Mouse (Mus musculus): ENCODE measurements at regions not wholly inside any gene's neighbourhood (a gene's known extent, or its start where the extent isn't known, plus 50 kb on each side); places are given as distances from the start of the nearest gene placed in this dataset.

DNA sequence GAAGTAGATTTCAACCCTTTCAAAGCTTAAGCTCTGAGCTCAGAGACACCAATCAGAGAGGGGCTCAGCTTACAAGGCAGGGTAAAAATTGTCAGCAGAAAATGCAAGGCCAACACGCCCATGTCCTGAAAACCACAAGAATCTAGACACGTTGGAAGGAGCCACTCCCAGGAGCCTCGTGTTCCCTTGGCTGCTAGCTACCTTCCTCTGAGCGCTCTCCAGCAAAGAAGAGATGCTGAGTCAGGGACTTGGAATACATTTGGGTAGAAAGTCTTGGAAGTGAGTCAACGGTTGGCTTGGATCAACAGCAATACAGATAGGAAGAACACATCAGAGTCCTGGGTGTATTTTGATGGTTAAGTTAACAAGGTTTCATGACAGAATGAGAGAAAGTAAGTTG, 255.5 kb downstream of the Wdr11 start:
- Histone ChIP-seq H3K36me3 (ENCODE audit: control insufficient read depth, insufficient read depth, low read length, poor library complexity, severe bottlenecking) (no peaks in the 10 kb centered on the region), H3K9me3 (ENCODE audit: control insufficient read depth, insufficient read depth, low read depth, low read length) (no peaks in the 10 kb centered on the region), H3K27ac (ENCODE audit: insufficient read depth, low read depth, low read length, poor library complexity, severe bottlenecking) (no peak overlapping the region), H3K9ac (ENCODE audit: insufficient read depth, low read depth, low read length, poor library complexity, severe bottlenecking) (no peak overlapping the region), H3K4me1 (ENCODE audit: control insufficient read depth in 2 of 2, insufficient read depth in 2 of 2, low read length in 2 of 2, poor library complexity in 1 of 2) (no peaks in the 10 kb centered on the region), H3K4me3 (ENCODE audit: insufficient read depth in 1 of 2, low read depth in 1 of 2, low read length in 2 of 2, poor library complexity in 1 of 2, severe bottlenecking in 1 of 2) (no peak overlapping the region)
- TF ChIP-seq HCFC1 (IDR thresholded peaks at IDR 0.05; ENCODE audit: borderline replicate concordance, insufficient read depth, low read length) (no peak), CHD2 (IDR thresholded peaks at IDR 0.05; ENCODE audit: low read depth, low read length) (no peak), MAFK (IDR thresholded peaks at IDR 0.05; ENCODE audit: insufficient read depth, low read depth, low read length) (peak; percentile 68), ZC3H11A (IDR thresholded peaks at IDR 0.05; ENCODE audit: borderline replicate concordance, low read depth, low read length) (no peak), ZNF384 (IDR thresholded peaks at IDR 0.05; ENCODE audit: low read depth, low read length) (no peak)
- in situ Hi-C loops (cut with MboI; ENCODE audit: low sequenced_read_pairs in 2 of 2, unreplicated experiment in 2 of 2), result no loop called here
- DNase-seq (ENCODE audit: low read depth, low spot score), result no peak

DNA sequence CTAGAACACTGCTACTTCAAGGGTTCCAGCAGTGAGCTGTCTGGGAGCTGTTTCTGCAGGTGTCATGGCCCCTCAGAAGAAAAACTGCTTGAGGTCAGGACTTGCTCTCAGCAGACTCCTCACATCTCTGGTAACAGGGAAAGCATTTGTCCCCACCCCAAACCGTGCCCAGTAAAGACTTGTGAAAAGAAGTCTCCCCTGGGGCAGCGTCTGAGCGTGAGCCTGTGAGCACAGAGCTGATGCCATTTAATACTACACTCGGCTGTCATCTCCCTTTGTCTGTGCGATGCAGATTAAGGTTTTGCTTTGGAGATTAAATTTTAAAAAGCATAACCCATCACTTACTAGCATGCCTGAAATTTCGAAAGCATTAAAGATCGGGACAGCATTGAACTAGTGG, 261.9 kb downstream of the Wdr11 start:
- DNase-seq (ENCODE audit: low read depth, low spot score), result no peak
- Histone ChIP-seq H3K9me3 (ENCODE audit: control insufficient read depth, insufficient read depth, low read depth, low read length) (no peaks in the 10 kb centered on the region), H3K4me1 (ENCODE audit: control insufficient read depth in 2 of 2, insufficient read depth in 2 of 2, low read length in 2 of 2, poor library complexity in 1 of 2) (peaks cover 0 to 2% of the 10 kb centered on the region in 2 experiments; a peak in 1 of 4 replicates), H3K36me3 (ENCODE audit: control insufficient read depth, insufficient read depth, low read length, poor library complexity, severe bottlenecking) (no peaks in the 10 kb centered on the region), H3K9ac (ENCODE audit: insufficient read depth, low read depth, low read length, poor library complexity, severe bottlenecking) (no peak overlapping the region), H3K4me3 (ENCODE audit: insufficient read depth in 1 of 2, low read depth in 1 of 2, low read length in 2 of 2, poor library complexity in 1 of 2, severe bottlenecking in 1 of 2) (no peak overlapping the region), H3K27ac (ENCODE audit: insufficient read depth, low read depth, low read length, poor library complexity, severe bottlenecking) (no peak overlapping the region)
- TF ChIP-seq ZNF384 (IDR thresholded peaks at IDR 0.05; ENCODE audit: low read depth, low read length), result no peak
- TF ChIP-seq CHD2 (IDR thresholded peaks at IDR 0.05; ENCODE audit: low read depth, low read length), result no peak
- TF ChIP-seq ZC3H11A (IDR thresholded peaks at IDR 0.05; ENCODE audit: borderline replicate concordance, low read depth, low read length), result no peak
- TF ChIP-seq HCFC1 (IDR thresholded peaks at IDR 0.05; ENCODE audit: borderline replicate concordance, insufficient read depth, low read length), result no peak
- no peak for TF ChIP-seq MAFK (IDR thresholded peaks at IDR 0.05; ENCODE audit: insufficient read depth, low read depth, low read length)
- in situ Hi-C loops (cut with MboI; ENCODE audit: low sequenced_read_pairs in 2 of 2, unreplicated experiment in 2 of 2), result no loop called here

DNA sequence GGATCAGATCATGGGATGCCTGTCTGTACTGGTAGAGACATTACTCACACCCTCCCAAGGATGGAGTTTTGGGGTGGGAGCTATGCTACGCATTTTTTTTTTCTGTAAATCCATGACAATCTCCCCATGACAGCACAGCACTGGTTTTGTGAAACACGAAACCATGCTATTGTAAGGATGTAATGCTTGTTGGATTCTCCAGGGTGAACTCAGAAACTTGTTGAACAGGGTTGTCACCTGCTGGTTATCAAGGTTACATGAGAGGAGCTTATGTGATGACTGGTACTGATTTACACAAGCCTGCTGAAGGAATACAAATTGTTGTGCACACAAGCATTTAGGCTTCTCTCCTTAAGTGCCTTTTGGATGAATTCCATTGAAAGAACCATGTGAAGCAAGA, 263.3 kb downstream of the Wdr11 start:
- DNase-seq (ENCODE audit: low read depth, low spot score), result no peak
- no peaks in the 10 kb centered on the region for H3K9me3 ChIP-seq (ENCODE audit: control insufficient read depth, insufficient read depth, low read depth, low read length)
- no peaks in the 10 kb centered on the region for H3K36me3 ChIP-seq (ENCODE audit: control insufficient read depth, insufficient read depth, low read length, poor library complexity, severe bottlenecking)
- no peak overlapping the region for H3K4me3 ChIP-seq (ENCODE audit: insufficient read depth in 1 of 2, low read depth in 1 of 2, low read length in 2 of 2, poor library complexity in 1 of 2, severe bottlenecking in 1 of 2)
- H3K27ac ChIP-seq (ENCODE audit: insufficient read depth, low read depth, low read length, poor library complexity, severe bottlenecking), result no peak overlapping the region
- TF ChIP-seq MAFK (IDR thresholded peaks at IDR 0.05; ENCODE audit: insufficient read depth, low read depth, low read length) (no peak), CHD2 (IDR thresholded peaks at IDR 0.05; ENCODE audit: low read depth, low read length) (no peak), ZC3H11A (IDR thresholded peaks at IDR 0.05; ENCODE audit: borderline replicate concordance, low read depth, low read length) (no peak), ZNF384 (IDR thresholded peaks at IDR 0.05; ENCODE audit: low read depth, low read length) (no peak), HCFC1 (IDR thresholded peaks at IDR 0.05; ENCODE audit: borderline replicate concordance, insufficient read depth, low read length) (no peak)
- in situ Hi-C loops (cut with MboI; ENCODE audit: low sequenced_read_pairs in 2 of 2, unreplicated experiment in 2 of 2), result no loop called here
- peaks cover 0 to 2% of the 10 kb centered on the region in 2 experiments; a peak in 1 of 4 replicates for H3K4me1 ChIP-seq (ENCODE audit: control insufficient read depth in 2 of 2, insufficient read depth in 2 of 2, low read length in 2 of 2, poor library complexity in 1 of 2)
- H3K9ac ChIP-seq (ENCODE audit: insufficient read depth, low read depth, low read length, poor library complexity, severe bottlenecking), result no peak overlapping the region

DNA sequence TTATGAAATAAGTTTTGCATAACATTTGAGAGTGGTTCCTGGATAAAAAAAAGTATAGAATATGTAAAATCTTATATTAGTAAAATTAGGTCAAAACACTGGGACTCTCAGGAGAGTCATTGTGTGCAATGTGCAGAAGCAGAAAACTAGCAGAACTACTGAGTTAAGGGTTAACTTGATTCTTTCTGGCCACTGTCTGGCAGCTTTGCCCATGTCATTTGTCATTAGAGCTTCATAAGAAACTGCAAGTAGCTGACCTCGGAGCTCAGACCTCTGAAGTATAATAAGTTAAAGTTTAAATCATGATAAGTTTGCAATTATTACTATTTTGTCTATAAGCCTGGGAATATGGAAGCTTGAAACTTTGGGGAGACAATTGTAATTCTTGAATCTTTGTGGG, 271.3 kb downstream of the Wdr11 start:
- no peaks in the 10 kb centered on the region for H3K36me3 ChIP-seq (ENCODE audit: control insufficient read depth, insufficient read depth, low read length, poor library complexity, severe bottlenecking)
- H3K27ac ChIP-seq (ENCODE audit: insufficient read depth, low read depth, low read length, poor library complexity, severe bottlenecking), result no peak overlapping the region
- H3K9ac ChIP-seq (ENCODE audit: insufficient read depth, low read depth, low read length, poor library complexity, severe bottlenecking), result no peak overlapping the region
- no peaks in the 10 kb centered on the region for H3K9me3 ChIP-seq (ENCODE audit: control insufficient read depth, insufficient read depth, low read depth, low read length)
- TF ChIP-seq ZC3H11A (IDR thresholded peaks at IDR 0.05; ENCODE audit: borderline replicate concordance, low read depth, low read length) (no peak), MAFK (IDR thresholded peaks at IDR 0.05; ENCODE audit: insufficient read depth, low read depth, low read length) (no peak), CHD2 (IDR thresholded peaks at IDR 0.05; ENCODE audit: low read depth, low read length) (no peak)
- H3K4me3 ChIP-seq (ENCODE audit: insufficient read depth in 1 of 2, low read depth in 1 of 2, low read length in 2 of 2, poor library complexity in 1 of 2, severe bottlenecking in 1 of 2), result no peak overlapping the region
- DNase-seq (ENCODE audit: low read depth, low spot score), result no peak
- H3K4me1 ChIP-seq (ENCODE audit: control insufficient read depth in 2 of 2, insufficient read depth in 2 of 2, low read length in 2 of 2, poor library complexity in 1 of 2), result no peaks in the 10 kb centered on the region
- in situ Hi-C loops (cut with MboI; ENCODE audit: low sequenced_read_pairs in 2 of 2, unreplicated experiment in 2 of 2), result no loop called here

DNA sequence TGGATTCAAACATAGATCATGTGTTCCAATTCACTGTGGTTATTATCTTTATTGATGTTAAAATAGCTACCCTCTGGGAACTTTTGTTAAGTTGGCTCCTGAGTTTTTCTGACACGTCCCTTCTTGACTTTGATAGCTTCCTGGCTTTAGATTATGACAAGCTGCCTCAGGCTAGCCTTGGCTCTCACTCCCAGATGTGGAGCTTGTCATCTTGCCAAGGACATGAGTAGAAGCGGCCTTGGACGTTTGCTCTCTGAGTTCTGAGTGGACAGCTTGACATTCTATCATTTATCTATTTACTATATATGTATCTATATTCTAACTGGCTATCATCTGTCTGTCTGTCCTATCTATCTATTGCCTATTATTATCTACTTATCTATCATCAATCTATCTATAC, 273.9 kb downstream of the Wdr11 start:
- TF ChIP-seq ZC3H11A (IDR thresholded peaks at IDR 0.05; ENCODE audit: borderline replicate concordance, low read depth, low read length), result no peak
- no peak for TF ChIP-seq HCFC1 (IDR thresholded peaks at IDR 0.05; ENCODE audit: borderline replicate concordance, insufficient read depth, low read length)
- TF ChIP-seq CHD2 (IDR thresholded peaks at IDR 0.05; ENCODE audit: low read depth, low read length), result no peak
- TF ChIP-seq MAFK (IDR thresholded peaks at IDR 0.05; ENCODE audit: insufficient read depth, low read depth, low read length), result no peak
- TF ChIP-seq ZNF384 (IDR thresholded peaks at IDR 0.05; ENCODE audit: low read depth, low read length), result no peak
- Histone ChIP-seq H3K27ac (ENCODE audit: insufficient read depth, low read depth, low read length, poor library complexity, severe bottlenecking) (no peak overlapping the region), H3K9ac (ENCODE audit: insufficient read depth, low read depth, low read length, poor library complexity, severe bottlenecking) (no peak overlapping the region), H3K36me3 (ENCODE audit: control insufficient read depth, insufficient read depth, low read length, poor library complexity, severe bottlenecking) (no peaks in the 10 kb centered on the region), H3K4me1 (ENCODE audit: control insufficient read depth in 2 of 2, insufficient read depth in 2 of 2, low read length in 2 of 2, poor library complexity in 1 of 2) (no peaks in the 10 kb centered on the region), H3K9me3 (ENCODE audit: control insufficient read depth, insufficient read depth, low read depth, low read length) (no peaks in the 10 kb centered on the region), H3K4me3 (ENCODE audit: insufficient read depth in 1 of 2, low read depth in 1 of 2, low read length in 2 of 2, poor library complexity in 1 of 2, severe bottlenecking in 1 of 2) (no peak overlapping the region)
- in situ Hi-C loops (cut with MboI; ENCODE audit: low sequenced_read_pairs in 2 of 2, unreplicated experiment in 2 of 2), result no loop called here
- DNase-seq (ENCODE audit: low read depth, low spot score), result no peak

All from ES-E14 (cell line).